Mouse (Mus musculus): ENCODE results near the gene Ndufs3.

Ndufs3 gene

GRCm38 (mm10) chr2:90850401-90850800 is 54.2 kb downstream of the Ndufs3 start:
- no peak for DNase-seq (ENCODE audit: low spot score)

- DNase-seq (ENCODE audit: low spot score): no peak
Measured at GRCm38 (mm10) chr2:90848331-90848730, 56.3 kb downstream of the Ndufs3 start.

- DNase-seq (ENCODE audit: low spot score): no peak
Measured at GRCm38 (mm10) chr2:90847681-90848050, 57.0 kb downstream of the Ndufs3 start.

- DNase-seq (ENCODE audit: low spot score): peak; percentile 99
Measured at GRCm38 (mm10) chr2:90846955-90847680, 57.5 kb downstream of the Ndufs3 start, which contains the start of gene Mtch2. Gene Mtch2 (plus strand): TSS chr2:90847155.

GRCm38 (mm10) chr2:90846597-90846954 is 58.1 kb downstream of the Ndufs3 start:
- DNase-seq (ENCODE audit: low spot score): peak; percentile 51

- DNase-seq (ENCODE audit: low spot score): no peak
Measured at GRCm38 (mm10) chr2:90846171-90846570, 58.5 kb downstream of the Ndufs3 start.

GRCm38 (mm10) chr2:90845234-90845633 is 59.4 kb downstream of the Ndufs3 start:
- no peak for DNase-seq (ENCODE audit: low spot score)
